Mouse (Mus musculus) kidney, postnatal 4 days (tissue): ENCODE data around the gene Gm49325.

Source experiments
- DNase-seq, 2 experiments: peaks; one replicate each; pipeline ENCODE4 v3.0.0; 2021; ENCODE audit warnings: mixed read lengths in 2 of 2

The Gm49325 gene

GRCm38 (mm10) chr10:77627497-77627896 lies 21.5 kb downstream of the Gm49325 start:
- DNase-seq: peak; percentile 88 to 91

- DNase-seq: no peak
These were observed 23.2 kb downstream of the Gm49325 start for GRCm38 (mm10) chr10:77629163-77629562.

- DNase-seq: no peak
These were observed 24.0 kb downstream of the Gm49325 start for GRCm38 (mm10) chr10:77629970-77630369.

- DNase-seq: no peak
These were observed 28.0 kb downstream of the Gm49325 start for GRCm38 (mm10) chr10:77634016-77634415.

- peak; percentile 52 to 70 for DNase-seq
These were observed 28.6 kb downstream of the Gm49325 start for GRCm38 (mm10) chr10:77634452-77635231.

- DNase-seq: no peak
These were observed 30.4 kb downstream of the Gm49325 start for GRCm38 (mm10) chr10:77636234-77636922.

GRCm38 (mm10) chr10:77638956-77639355 lies 33.0 kb downstream of the Gm49325 start:
- DNase-seq: peak in 1 of 2 experiments; percentile 61

- DNase-seq: no peak
These were observed 37.2 kb downstream of the Gm49325 start for GRCm38 (mm10) chr10:77643160-77643559.

GRCm38 (mm10) chr10:77645571-77645970 lies 39.6 kb downstream of the Gm49325 start:
- DNase-seq: no peak

- DNase-seq: no peak
These were observed 41.5 kb downstream of the Gm49325 start for GRCm38 (mm10) chr10:77647461-77647860.

- no peak for DNase-seq
These were observed 41.9 kb downstream of the Gm49325 start for GRCm38 (mm10) chr10:77647901-77648300.

GRCm38 (mm10) chr10:77652046-77652445 lies 46.0 kb downstream of the Gm49325 start:
- no peak for DNase-seq

GRCm38 (mm10) chr10:77658286-77658994 lies 52.4 kb downstream of the Gm49325 start:
- DNase-seq: peak; percentile 71 to 78

GRCm38 (mm10) chr10:77663949-77664665 lies 58.1 kb downstream of the Gm49325 start:
- peak in 1 of 2 experiments; percentile 43 for DNase-seq

- no peak for DNase-seq
These were observed 60.3 kb downstream of the Gm49325 start for GRCm38 (mm10) chr10:77666342-77666741.

GRCm38 (mm10) chr10:77667402-77667801 lies 61.4 kb downstream of the Gm49325 start:
- DNase-seq: no peak

GRCm38 (mm10) chr10:77670710-77671109 lies 64.7 kb downstream of the Gm49325 start:
- no peak for DNase-seq

GRCm38 (mm10) chr10:77671519-77671918 lies 65.5 kb downstream of the Gm49325 start:
- DNase-seq: no peak

- no peak for DNase-seq
These were observed 67.8 kb downstream of the Gm49325 start for GRCm38 (mm10) chr10:77673765-77674164.

GRCm38 (mm10) chr10:77677562-77677961 lies 71.6 kb downstream of the Gm49325 start:
- DNase-seq: no peak

GRCm38 (mm10) chr10:77682994-77683393 lies 77.0 kb downstream of the Gm49325 start:
- no peak for DNase-seq

- no peak for DNase-seq
These were observed 78.2 kb downstream of the Gm49325 start for GRCm38 (mm10) chr10:77684181-77684580.
